Mouse (Mus musculus): Measurements from ENCODE around the gene Zbp1. TPM values are rescaled to one million over a fixed set of nuclear protein-coding genes. Genes with fewer than 3 reads are reported as not detected.

The Zbp1 gene
- polyA plus RNA-seq (2015; fragmentation: Illumina TruSeq; extraction: RNeasy Lipid Tissue Mini Kit (QIAGEN cat#74804); ENCODE audit: low read depth, low replicate concordance), result 0.51 TPM

DNA sequence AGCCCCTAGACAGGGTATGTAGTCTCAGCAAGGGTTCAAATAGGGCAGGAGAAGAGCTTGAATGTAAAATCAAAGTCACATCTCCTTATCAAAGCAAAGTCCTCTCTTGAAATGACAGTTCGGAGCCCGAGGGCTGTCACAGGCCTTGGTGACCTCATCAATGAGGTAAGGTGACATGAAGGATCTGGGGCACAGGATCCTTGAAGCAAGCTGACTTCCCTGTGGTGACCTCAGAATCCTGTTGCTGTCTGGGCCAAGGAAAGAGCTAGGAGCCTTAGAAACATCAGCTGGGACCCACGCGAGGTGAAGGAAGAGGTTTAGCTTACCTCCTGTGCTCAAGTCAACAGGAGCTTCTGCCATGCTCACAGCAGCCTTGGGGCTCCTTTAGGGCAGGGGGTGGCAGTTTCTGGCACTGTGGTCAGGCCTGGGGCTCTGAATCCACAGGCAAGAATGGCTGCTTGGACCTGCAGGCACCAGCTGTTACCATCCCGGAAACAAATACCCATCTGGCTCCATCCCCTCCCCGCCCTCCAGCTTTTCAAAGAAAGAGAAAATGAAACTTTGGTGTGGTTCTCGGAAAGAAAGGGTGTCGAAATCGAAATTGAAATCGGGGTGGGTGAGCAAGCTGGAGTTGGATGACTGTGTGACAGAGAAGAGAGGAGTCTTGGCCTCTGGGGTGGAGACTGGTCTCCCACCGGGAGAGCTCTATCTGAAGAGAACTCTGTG lies at the start of gene Zbp1:
Zbp1 (minus strand) TSS at position 508 of the 726 bp plus-strand sequence.

Other genes starting within 250 kb of the Zbp1 start
- gene Spo11, start 241.2 kb downstream of the Zbp1 start, polyA plus RNA-seq (2015; fragmentation: Illumina TruSeq; extraction: RNeasy Lipid Tissue Mini Kit (QIAGEN cat#74804); ENCODE audit: low read depth, low replicate concordance), result 0.49 TPM
- gene Rae1, start 218.8 kb downstream of the Zbp1 start, polyA plus RNA-seq (2015; fragmentation: Illumina TruSeq; extraction: RNeasy Lipid Tissue Mini Kit (QIAGEN cat#74804); ENCODE audit: low read depth, low replicate concordance), result 60.5 TPM
- gene Rbm38, start 198.4 kb downstream of the Zbp1 start, polyA plus RNA-seq (2015; fragmentation: Illumina TruSeq; extraction: RNeasy Lipid Tissue Mini Kit (QIAGEN cat#74804); ENCODE audit: low read depth, low replicate concordance), result 2.1 TPM
- not detected for gene Ctcfl, start 99.4 kb downstream of the Zbp1 start, polyA plus RNA-seq (2015; fragmentation: Illumina TruSeq; extraction: RNeasy Lipid Tissue Mini Kit (QIAGEN cat#74804); ENCODE audit: low read depth, low replicate concordance)
- gene Pck1, start 65.9 kb downstream of the Zbp1 start, polyA plus RNA-seq (2015; fragmentation: Illumina TruSeq; extraction: RNeasy Lipid Tissue Mini Kit (QIAGEN cat#74804); ENCODE audit: low read depth, low replicate concordance), result not detected
- gene Pmepa1, start 57.6 kb upstream of the Zbp1 start, polyA plus RNA-seq (2015; fragmentation: Illumina TruSeq; extraction: RNeasy Lipid Tissue Mini Kit (QIAGEN cat#74804); ENCODE audit: low read depth, low replicate concordance), result 21.4 TPM